Mouse (Mus musculus) ES-Bruce4 (cell line): ENCODE data around the gene Ice2.

Experiments used
- CTCF ChIP-seq: IDR thresholded peaks from one replicate; pipeline ENCODE4 v1.8.1; 2011; ENCODE audit warnings: low read depth, low read length
- EP300 ChIP-seq: IDR thresholded peaks from 2 replicates; pipeline ENCODE4 v1.6.1; 2011; ENCODE audit warnings: low read depth, low read length; ENCODE audit not compliant: insufficient read depth

DNA sequence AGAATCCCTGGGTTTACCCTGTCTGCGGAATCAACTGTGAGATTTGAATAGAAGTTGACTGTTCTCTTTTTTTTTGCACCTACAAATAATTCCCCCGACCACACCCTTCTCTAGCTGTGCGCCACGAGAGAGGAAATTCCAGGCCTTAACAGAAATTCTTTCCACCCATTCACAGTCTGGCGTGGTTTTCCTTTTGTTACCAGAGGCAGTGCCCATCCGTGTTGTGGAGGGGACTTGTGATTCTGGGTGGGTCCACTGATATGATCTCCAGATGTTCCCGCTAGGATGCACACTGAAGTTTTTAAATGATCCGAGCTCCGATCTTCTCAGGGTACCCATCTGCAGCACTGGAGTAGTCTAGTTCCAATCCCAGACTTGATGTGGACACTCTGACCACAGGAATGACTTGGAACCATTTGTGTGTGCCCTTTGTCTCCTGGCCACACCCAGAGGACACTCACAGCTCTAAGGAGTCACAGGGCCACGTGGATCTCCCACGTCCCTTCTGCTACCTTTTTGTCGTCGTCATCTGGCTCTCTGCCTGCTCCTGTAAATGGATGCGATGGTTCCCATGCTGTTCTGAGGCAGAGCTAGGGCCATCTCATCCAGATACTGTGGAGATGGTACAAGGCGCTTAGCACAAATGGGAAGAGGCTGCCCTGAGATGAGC is 58.8 kb downstream of the Ice2 start:
- TF ChIP-seq EP300 (no peak), CTCF (no peak)
